Mouse (Mus musculus) midbrain, embryonic 14.5 days (tissue): ENCODE measurements around the gene Igsf3. TPM values are rescaled to one million over a fixed set of nuclear protein-coding genes. Genes with fewer than 3 reads are reported as not detected.

ENCODE experiments used
- ATAC-seq: fragments of 200-750 bp; cut with Nextera tagmentation; 2 replicates; pipeline ENCODE4 v1.8.0; 2017; ENCODE audit warnings: moderate number of reproducible peaks, moderate library complexity; ENCODE audit not compliant: low FRiP score, low TSS enrichment
- DNase-seq: peaks from one replicate; pipeline ENCODE4 v3.0.0-alpha.2; 2015
- H3K27ac ChIP-seq: fragments of 300-500 bp; sonication (generic); replicated peaks from 2 replicates; pipeline ENCODE4 v1.5.1; 2014; ENCODE audit warnings: mild to moderate bottlenecking, low read depth, low read length, moderate library complexity
- H3K27me3 ChIP-seq: fragments of 300-500 bp; sonication (generic); 2 replicates; pipeline ENCODE4 v1.6.1; 2014; ENCODE audit warnings: low read length, control low read depth, mixed read lengths; ENCODE audit not compliant: control insufficient read depth, insufficient read depth
- H3K36me3 ChIP-seq: fragments of 300-500 bp; sonication (generic); 2 replicates; pipeline ENCODE4 v1.6.1; 2014; ENCODE audit warnings: low read length, control low read depth; ENCODE audit not compliant: control insufficient read depth, insufficient read depth
- H3K4me1 ChIP-seq: fragments of 300-500 bp; sonication (generic); 2 replicates; pipeline ENCODE4 v1.6.1; 2014; ENCODE audit warnings: mild to moderate bottlenecking, antibody characterized with exemption, low read length, control low read depth; ENCODE audit not compliant: control insufficient read depth, insufficient read depth
- H3K4me2 ChIP-seq: fragments of 300-500 bp; sonication (generic); 2 replicates; pipeline ENCODE4 v1.6.1; 2014; ENCODE audit warnings: mild to moderate bottlenecking, low read length, moderate library complexity
- H3K4me3 ChIP-seq: fragments of 300-500 bp; sonication (generic); replicated peaks from 2 replicates; pipeline ENCODE4 v1.5.1; 2014; ENCODE audit warnings: low read depth, low read length
- H3K9ac ChIP-seq: fragments of 300-500 bp; sonication (generic); replicated peaks from 2 replicates; pipeline ENCODE4 v1.6.1; 2014; ENCODE audit warnings: mild to moderate bottlenecking, low read length, moderate library complexity
- H3K9me3 ChIP-seq: fragments of 300-500 bp; sonication (generic); 2 replicates; pipeline ENCODE4 v1.6.1; 2016; ENCODE audit warnings: low read length, control low read depth, mixed read lengths; ENCODE audit not compliant: control insufficient read depth
- WGBS: fragments of 180-500 bp; shearing (Covaris S2); extraction: QIAGEN DNeasy Blood & Tissue Kit; methylation state at CpG from one replicate; pipeline ENCODE4 v1.1.7; 2014; 5-methylcytosine and 5-hydroxymethylcytosine counted together
- polyA plus RNA-seq: library from polyadenylated mRNA; unstranded; fragments of >200 nt; fragmentation: Nextera tagmentation; extraction: Ambion mirVana; gene quantifications from 2 replicates; pipeline ENCODE4 v1.2.1, GENCODE M21; 2014

The Igsf3 gene
- polyA plus RNA-seq, 1 experiment from 2014 or later: 62.0 TPM

DNA sequence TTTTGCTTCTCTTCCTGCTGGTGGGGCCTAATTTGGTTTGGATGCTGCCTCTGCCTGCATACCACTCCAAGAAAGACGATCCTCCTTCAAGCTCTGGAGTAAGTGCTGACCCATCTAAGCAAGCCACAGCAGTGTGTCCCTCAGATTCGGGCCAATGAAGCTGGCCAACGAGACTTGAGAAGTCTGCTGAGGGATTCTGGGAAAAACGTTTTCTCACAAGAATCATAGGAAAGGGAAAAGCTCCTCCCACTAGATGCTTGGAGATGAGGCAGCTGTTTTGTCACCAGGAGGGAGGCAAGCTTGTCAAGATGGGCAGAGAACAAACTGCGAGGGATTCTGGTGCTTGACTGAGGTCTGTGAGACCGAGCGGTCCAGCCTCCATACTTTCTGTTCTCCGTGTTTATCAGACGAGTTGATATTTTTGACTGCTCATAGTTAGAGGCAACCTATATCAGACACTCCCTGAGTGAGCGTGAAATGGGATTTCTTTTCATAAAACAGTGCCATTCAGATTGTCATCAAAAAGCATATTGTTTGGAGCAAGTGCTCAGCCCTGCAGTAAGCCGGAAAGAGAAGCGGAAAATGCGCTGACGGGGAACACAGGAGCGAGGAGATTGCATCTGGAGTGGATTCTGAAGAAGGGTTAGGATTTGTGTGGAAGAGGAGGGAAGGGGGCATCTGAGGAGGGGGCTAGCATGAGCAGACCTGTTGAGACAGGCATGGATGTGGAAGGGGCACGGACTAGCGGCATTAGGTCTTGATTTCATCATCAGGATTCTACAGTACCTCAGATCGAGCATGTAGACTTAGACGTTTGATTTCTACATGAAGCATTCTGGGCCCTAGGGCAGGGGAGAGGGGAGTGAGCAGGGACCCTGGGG is 17.0 kb downstream of the Igsf3 start:
- Histone ChIP-seq H3K36me3 (no peaks in the 10 kb centered on the region), H3K4me1 (peaks cover 90% of the 10 kb centered on the region), H3K9ac (no peak overlapping the region), H3K9me3 (no peaks in the 10 kb centered on the region), H3K4me3 (no peak overlapping the region), H3K27ac (peak overlapping the region; percentile 55), H3K4me2 (peak overlapping the region; percentile 31), H3K27me3 (no peaks in the 10 kb centered on the region)
- peak; percentile 37; the same call in 1 of the 2 replicates for ATAC-seq
- peak; percentile 60 for DNase-seq
- 25% methylated on average over 19 of the region's 19 CpGs for WGBS

DNA sequence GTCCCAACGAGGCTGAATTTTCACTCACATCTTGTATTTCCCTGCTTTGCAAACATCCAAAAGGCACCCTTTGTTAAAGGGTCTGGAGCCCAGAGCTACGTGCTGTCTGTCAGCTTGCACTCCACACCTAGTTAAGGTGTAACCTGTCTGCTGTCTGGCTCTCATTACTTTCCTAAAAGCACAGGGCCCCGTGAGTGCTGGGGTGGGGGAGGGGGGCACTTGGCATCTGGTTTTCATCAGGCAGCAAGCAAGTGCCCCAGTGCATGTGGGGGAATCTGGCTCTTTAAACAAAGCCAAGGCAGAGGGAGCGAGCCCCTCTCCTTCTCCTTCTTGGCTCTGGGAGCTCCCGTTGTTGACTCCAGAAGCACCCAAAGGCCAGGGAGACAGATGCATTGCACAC is 18.5 kb downstream of the Igsf3 start:
- Histone ChIP-seq H3K4me2 (no peak overlapping the region), H3K27ac (no peak overlapping the region), H3K27me3 (no peaks in the 10 kb centered on the region), H3K9me3 (no peaks in the 10 kb centered on the region), H3K36me3 (no peaks in the 10 kb centered on the region), H3K4me1 (peaks cover 90% of the 10 kb centered on the region), H3K4me3 (no peak overlapping the region), H3K9ac (no peak overlapping the region)
- DNase-seq: no peak
- WGBS: 52% methylated on average over 5 of the region's 5 CpGs
- no peak for ATAC-seq

DNA sequence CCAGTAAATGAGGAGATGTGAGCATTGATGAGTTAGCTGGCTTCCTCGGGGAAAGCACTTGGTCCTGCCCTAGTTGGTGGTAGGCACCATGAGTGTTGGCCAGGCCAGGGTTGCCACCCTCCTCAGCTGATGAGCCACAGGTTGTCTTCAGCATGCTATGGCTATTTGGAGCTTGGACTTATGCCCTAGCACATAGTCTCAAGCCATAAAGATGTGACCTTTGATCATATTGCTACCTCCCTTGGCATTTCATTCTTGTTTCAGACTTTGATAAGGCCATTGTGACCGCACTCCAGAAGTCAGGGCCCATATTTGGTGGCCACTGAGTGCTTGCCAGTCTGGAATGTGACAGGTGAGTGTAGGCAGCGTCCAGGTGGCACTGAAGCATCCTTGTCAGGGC is 19.2 kb downstream of the Igsf3 start:
- H3K27me3 ChIP-seq: no peaks in the 10 kb centered on the region

DNA sequence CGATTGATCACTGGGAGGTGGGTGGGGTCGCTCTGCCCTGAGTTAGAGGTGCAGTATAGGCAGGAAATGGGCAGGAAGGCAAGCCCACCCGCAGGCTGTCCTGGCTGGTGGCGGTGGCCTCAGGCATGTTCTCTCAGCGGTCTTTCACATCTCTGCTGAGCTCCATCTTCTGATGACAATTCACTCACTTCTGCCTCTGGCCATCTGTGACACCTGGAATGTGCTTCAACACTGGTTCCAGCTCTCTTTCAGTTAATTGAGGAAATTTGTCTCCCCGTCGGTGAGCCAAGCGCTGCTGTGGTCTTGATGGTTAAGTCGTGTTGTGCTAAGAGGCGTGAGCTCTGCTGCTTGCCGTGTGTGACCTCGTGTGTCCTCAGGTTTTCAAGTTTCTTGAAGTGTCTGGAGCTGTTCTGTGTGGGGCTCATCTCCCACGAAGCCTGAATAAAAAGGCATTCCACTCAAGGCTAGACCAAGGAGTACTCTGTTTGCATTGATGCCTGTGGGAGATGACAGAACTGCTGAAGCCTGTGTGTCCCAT is 19.9 kb downstream of the Igsf3 start:
- H3K36me3 ChIP-seq: no peaks in the 10 kb centered on the region
- DNase-seq (no peak), ATAC-seq (no peak)
- H3K27me3 ChIP-seq: no peaks in the 10 kb centered on the region
- H3K9ac ChIP-seq: no peak overlapping the region
- H3K4me2 ChIP-seq: no peak overlapping the region
- H3K27ac ChIP-seq: no peak overlapping the region
- H3K4me1 ChIP-seq: peaks cover 76% of the 10 kb centered on the region
- H3K9me3 ChIP-seq: no peaks in the 10 kb centered on the region
- H3K4me3 ChIP-seq: no peak overlapping the region
- WGBS: 78% methylated on average over 13 of the region's 13 CpGs

More for the DNA sequence above, 19.2 kb downstream of the Igsf3 start:
- H3K9me3 ChIP-seq: no peaks in the 10 kb centered on the region
- DNase-seq (no peak), ATAC-seq (no peak)
- peaks cover 83% of the 10 kb centered on the region for H3K4me1 ChIP-seq
- no peaks in the 10 kb centered on the region for H3K36me3 ChIP-seq
- no peak overlapping the region for H3K4me3 ChIP-seq
- 94% methylated on average over 3 of the region's 3 CpGs for WGBS
- H3K9ac ChIP-seq: no peak overlapping the region
- no peak overlapping the region for H3K27ac ChIP-seq
- no peak overlapping the region for H3K4me2 ChIP-seq

DNA sequence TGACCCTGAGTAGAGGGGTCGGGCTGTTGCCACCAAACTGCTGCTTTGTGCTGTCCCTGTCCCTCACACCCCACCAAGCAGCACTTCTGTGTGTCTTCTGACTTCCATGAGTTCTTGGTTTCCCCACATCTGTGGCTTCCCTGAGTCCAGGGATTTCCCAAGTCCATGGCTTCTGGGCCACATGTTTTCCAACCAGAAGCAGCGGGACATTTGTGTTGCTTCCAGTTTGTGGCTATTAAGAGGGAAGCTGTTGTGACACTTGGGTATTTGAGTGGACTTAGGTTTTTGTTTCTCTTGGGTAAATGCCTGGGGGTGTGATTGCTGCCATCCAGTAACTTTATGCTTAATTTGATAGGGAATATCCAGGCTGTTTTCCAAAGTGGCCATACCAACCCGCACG is 20.5 kb downstream of the Igsf3 start:
- H3K27me3 ChIP-seq: no peaks in the 10 kb centered on the region
- H3K36me3 ChIP-seq: no peaks in the 10 kb centered on the region
- WGBS: 83% methylated on average over 4 of the region's 4 CpGs
- peaks cover 76% of the 10 kb centered on the region for H3K4me1 ChIP-seq
- ATAC-seq (no peak), DNase-seq (no peak)
- H3K4me2 ChIP-seq: no peak overlapping the region
- no peaks in the 10 kb centered on the region for H3K9me3 ChIP-seq
- H3K9ac ChIP-seq: no peak overlapping the region
- no peak overlapping the region for H3K27ac ChIP-seq
- H3K4me3 ChIP-seq: no peak overlapping the region

DNA sequence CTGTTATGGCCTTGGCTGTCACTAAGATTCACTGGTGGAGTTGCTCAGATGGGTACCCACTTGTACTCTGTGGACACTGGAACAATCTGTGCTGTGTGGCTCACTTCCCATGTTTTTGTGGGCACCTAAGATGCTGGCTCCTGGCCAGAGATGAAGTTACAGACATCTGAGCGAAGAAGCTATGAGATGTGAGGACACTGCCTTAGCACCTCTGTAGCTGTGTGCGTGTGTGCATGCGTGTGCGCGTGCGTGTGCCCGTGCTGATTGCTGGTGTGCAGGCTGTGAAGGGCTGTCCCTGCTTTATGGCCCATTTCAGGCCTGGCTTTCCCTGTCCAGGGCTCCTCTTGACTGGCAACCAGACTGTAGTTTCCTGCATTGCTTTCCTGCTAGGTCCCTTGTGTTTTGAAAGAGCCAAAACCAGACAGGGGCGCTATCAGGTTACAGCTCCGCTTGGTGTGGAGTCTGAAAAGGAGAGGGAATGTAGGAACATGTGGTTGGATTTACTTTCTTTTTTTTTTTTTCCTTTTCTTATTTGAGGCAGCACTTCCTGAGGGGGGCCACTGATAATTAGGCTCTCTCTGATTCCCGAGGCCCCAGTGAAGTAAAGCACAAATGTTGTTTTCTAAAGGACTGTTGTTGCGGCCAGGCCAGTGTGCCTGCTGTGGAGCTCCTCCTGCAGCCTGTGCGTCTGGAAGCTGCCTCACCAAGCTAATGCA is 21.3 kb downstream of the Igsf3 start:
- no peaks in the 10 kb centered on the region for H3K27me3 ChIP-seq
- no peaks in the 10 kb centered on the region for H3K36me3 ChIP-seq
- no peaks in the 10 kb centered on the region for H3K9me3 ChIP-seq
- H3K4me3 ChIP-seq: no peak overlapping the region
- peak overlapping the region; percentile 41 for H3K27ac ChIP-seq
- H3K9ac ChIP-seq: peak overlapping the region; percentile 23; the same call in 1 of the 2 replicates
- peaks cover 71% of the 10 kb centered on the region for H3K4me1 ChIP-seq
- ATAC-seq (no peak; the same call in 1 of the 2 replicates), DNase-seq (no peak)
- 51% methylated on average over 12 of the region's 12 CpGs for WGBS
- no peak overlapping the region for H3K4me2 ChIP-seq

DNA sequence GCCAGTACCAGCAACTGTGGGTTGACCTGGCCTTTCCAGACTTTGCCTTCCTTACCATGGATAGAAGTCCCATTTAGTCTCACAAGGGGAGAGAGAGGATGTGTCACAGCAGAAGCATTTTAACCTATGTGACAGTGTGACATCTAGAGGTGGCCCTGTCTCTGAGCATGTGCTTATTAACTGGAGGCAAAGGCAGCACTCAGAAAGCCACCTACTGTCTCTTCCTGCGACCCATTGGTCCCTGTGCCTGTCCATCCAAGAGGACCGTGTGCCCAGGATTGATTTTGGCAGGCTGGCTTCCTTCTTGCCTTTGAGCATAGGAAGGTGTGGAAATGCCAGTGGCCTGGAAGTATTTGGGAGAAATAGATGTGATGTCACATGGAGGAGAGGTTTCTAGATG is 22.0 kb downstream of the Igsf3 start:
- ATAC-seq (no peak), DNase-seq (no peak)
- WGBS: 63% methylated on average over 2 of the region's 2 CpGs
- Histone ChIP-seq H3K9me3 (no peaks in the 10 kb centered on the region), H3K27me3 (no peaks in the 10 kb centered on the region), H3K4me2 (no peak overlapping the region), H3K9ac (peak overlapping the region; percentile 16; the same call in 1 of the 2 replicates), H3K4me3 (no peak overlapping the region), H3K36me3 (no peaks in the 10 kb centered on the region), H3K4me1 (peaks cover 65% of the 10 kb centered on the region), H3K27ac (peak overlapping the region; percentile 20)

DNA sequence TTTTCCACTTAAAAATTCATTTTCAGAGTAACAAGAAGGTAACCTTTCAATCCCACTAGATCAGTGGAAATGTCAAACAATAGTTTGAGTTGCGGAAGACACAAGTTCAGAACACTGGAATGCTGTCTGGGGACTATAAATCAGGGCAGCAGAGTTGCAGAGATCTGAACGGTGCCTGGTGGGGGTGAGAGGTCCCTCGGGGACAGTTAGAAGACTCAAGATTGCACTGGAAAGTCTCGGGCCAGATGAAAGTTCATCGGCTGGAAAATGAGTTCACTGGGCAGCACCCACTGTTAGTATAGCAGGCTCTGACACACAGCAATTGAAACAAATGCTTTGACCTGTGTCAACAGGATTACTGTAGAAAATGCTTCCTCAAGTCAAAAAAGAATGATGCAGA is 24.6 kb downstream of the Igsf3 start:
- H3K27me3 ChIP-seq: no peaks in the 10 kb centered on the region
- ATAC-seq: no peak
- DNase-seq: no peak
- H3K9me3 ChIP-seq: no peaks in the 10 kb centered on the region
- H3K27ac ChIP-seq: no peak overlapping the region
- no peak overlapping the region for H3K4me3 ChIP-seq
- H3K9ac ChIP-seq: no peak overlapping the region
- H3K4me1 ChIP-seq: peaks cover 39% of the 10 kb centered on the region
- no peaks in the 10 kb centered on the region for H3K36me3 ChIP-seq
- no peak overlapping the region for H3K4me2 ChIP-seq
- WGBS: 63% methylated on average over 5 of the region's 5 CpGs
